Mouse (Mus musculus) retina, postnatal 7 days (tissue): Measurements from ENCODE around the gene Nrgn.

Experiments
- DNase-seq: peaks from one replicate; pipeline ENCODE4 v3.0.0-alpha.2; 2012; ENCODE audit warnings: low read depth, low spot score

The Nrgn gene

DNA sequence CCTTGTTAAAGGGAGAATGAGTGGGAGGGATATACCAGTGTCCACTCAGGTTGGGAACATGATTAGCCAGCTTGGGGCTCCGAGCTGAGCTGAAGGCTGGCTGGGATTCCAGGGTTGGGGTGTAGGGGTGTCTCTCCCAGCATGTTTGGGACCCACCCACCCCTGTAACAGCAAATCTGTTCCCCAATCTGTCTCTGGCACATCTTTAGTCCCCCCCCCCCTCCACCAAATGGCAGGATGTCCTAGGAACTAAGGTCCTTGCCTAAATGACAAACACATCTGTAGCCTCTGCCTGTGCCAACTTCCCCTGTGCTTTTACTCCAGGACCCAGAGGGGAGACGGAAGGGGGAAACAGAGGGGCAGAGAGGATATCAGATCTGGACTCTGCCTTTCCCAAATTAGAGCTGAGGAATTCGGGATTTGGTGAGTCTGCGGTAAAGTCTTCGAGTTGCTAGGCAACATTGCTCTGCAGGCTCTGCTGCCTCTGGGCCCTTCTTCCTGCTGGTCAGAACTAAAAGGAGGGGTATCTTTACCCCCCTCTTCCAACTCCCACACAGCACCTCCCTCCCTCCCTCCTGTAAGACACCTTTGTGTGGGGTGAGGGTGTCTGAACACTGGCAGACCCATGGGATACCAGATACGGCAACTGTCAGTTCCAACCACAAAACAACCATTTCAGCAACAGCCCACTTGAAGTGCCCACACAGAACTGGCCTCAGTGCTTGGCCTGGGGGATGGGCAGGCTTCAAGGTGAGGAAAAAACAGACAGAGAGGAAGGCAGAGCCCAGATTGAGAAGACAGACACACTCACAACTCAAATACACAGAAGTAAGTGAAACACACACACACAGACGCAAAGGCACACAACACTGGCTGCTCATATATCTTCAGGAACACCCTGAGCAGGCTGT is 2.4 kb upstream of the Nrgn start, which contains the start of gene Siae:
Gene Siae (plus strand): TSS at position 861 of the 911 bp plus-strand sequence.
- no peak for DNase-seq

DNA sequence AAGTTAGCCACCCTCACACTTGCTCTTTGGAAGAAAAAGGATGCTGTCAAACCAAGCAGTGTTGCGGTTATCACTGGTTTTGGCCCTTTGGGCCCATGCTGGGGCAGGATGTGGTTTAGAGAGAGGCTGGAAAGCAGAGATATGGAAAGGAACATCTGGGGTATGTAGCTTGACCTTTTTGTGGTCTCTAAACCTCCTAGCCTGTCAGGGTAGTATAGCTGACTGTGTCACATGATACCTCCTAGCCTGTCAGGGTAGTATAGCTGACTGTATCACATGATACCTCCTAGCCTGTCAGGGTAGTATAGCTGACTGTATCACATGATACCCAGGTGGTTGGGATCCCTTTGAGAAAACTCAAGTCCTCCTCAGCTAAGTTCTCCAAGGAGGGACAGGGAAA is 1.6 kb upstream of the Nrgn start:
- DNase-seq, result no peak

DNA sequence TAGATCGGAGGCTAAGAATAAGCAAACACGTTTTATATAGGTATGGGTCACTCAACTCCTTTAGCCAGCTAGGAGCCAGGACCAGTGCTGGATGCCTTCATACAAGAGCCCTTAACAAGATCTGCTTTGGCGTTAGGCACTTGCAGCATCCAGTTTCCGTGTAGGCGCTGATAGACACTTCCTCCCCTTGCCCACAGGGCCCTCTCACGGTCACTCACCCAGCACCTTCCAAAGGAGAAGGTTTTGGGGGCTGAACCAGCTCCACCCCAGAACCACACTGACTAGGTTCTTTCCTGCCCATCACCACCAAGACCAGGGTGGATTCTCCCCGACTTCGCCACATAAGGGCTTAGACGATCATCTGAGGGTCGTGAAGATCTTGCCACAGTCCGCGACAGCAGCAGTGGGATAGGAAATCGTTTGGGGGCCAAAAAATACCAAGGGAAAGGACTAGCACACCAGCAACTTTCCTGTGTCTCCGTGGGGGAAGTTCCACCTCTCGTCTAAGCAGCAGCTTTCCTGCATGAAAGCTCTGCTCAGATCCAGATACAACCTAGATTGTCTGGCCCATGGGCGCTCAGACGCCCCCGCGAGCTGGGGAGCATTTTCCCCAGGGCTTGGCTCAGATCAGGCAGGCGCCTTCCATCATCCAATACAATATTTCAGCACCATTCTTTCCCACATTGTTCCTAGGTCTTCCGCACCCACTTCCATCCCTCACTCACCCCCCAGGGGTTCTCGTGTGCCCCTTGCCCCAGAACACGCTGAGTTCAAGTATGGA is 763 bp downstream of the Nrgn start:
- no peak for DNase-seq

DNA sequence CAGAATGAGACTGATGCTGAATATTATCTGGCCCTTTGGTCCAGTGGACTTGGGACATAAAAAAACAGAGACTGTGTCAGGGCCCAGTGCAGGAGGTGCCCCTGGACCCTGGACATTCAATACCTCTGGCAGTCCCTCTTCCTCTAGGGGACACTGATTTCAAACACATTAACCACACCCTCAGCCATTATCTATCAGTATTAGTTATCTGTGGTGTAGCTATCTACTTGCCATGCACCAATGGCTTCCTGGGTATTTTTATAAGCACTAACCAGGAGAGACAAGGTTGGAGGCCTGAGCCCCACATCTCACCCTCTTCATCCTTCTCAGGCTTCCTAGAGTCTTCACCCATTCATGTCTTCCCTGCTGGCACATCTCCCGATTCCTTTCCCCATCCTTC is 2.3 kb downstream of the Nrgn start:
- no peak for DNase-seq

DNA sequence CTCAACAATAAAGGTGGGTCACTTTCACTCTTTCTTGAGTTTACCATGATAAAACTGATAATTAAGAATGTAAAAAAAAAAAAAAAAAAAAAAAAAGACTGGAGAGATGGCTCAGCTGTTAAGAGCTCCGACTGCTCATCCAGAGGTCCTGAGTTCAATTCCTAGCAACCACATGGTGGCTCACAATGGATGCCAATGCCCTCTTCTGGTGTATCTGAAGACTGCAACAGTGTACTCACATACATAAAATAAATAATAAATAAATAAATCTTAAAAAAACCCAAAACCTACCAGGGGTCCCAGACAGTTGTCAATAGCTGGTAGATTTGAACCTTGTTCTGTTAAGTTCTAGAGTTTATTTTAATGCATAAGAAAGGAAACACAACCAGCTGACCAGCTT is 5.8 kb downstream of the Nrgn start:
- DNase-seq, result no peak

DNA sequence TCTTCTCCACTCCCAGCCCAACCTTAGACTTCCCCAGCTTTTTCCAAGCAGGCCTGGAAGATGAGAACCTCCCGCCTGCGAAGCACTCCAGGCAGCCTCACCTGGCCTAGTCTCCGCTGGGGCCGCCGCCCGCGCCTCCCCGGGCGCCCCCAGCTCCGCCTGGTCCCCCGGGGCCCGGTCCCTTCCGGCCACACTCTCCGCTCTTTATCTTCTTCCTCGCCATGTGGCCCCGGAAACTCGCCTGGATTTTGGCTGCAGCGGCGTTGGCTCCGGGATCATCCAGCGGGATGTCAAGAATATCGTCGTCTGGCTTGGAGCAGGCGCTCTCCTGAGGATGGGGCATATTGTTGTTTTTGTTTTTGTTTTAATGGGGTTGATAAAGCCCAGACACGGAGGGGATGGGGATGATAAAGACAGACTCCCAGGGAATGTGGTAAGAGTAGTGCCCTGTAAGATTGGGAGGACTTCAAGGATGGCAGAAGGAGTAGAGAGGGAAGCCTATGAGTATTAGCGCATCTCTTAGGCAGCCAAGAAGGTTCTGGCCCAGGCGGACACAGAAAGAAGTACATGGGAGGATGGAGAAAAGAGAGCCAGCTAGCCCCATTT is 6.8 kb downstream of the Nrgn start:
- DNase-seq, result no peak

DNA sequence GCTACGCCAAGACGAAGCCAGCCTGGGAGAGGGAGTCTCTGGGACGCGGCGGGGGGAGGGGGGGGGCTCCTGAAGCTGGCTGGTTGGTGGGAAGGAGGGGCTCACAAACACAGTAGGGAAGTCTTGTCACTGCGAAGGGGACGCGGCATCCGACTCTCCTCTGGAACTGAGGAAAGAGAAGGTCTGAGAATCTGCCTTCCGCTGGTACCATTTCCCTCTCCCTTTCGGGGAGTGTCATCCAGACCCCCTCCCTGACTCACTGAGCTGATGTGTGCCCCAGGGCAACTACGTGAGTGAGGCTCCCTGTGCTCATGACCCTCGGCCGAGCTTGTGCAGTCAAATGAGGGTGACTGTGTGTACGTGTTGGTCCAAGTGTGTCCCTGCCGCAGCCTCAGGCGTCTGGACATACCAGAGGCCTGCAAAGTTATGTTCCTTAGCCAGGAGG is 7.5 kb downstream of the Nrgn start:
- no peak for DNase-seq

DNA sequence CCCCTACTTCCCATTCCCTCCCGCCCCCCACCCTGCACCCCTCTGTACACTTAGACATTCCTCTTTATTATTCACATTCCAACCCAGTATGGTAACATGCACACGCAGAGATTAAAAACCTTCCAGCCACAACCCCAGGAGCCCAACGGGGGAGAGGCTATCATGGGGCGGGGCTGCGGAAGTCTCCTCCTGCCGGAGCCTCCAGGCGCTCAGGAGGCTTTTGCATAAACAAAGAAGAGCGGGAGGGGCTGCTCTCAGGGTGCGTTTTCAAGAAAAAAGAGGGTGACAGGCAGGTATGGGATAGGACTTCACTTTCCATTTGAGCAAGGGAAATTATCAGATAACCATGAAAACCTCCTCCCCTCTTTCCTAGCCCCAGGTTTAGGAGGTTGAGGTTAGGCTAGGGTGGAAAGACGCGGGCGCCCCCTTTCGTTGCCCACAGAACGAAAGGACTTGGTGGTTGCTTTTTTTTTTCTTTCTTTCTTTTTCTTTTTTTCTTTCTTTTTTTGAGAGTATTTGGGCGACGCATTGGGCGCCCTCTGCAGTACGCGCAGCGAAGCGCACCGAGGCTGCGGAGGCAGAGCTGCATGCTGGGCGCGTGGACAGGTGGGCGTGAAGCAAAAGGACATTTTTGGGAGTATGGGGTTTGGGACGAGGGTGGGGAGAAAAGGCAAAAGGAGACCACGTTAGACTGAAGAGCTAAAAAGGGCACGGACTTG is 8.1 kb downstream of the Nrgn start:
- no peak for DNase-seq

DNA sequence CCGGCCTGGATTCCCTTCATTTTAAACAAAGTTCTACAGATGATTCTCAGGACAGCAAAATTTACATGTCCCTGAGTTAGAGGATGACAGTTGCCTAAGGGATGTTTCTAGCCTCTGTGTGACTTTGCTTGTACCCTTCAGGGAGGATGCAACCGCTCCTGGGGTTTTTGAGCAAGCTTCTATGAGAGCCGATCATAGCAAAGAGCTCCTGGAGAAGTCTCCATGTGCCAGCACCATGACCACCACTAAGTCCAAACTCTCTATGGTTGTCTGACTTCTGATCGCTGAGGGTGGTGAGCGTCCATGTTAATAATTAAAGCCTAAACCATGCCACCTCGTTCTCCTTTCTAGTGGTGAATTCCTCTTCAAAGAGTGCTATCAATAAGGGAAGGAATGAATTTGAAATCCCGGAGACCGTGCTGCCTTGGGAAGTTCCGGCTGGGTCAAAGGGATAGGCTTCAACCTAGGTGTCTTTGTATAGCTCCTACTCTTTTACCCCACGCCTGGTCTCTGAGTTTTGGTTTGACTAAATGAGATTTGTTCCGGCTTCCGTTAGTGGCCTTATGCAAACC is 8.7 kb downstream of the Nrgn start:
- DNase-seq, result no peak

DNA sequence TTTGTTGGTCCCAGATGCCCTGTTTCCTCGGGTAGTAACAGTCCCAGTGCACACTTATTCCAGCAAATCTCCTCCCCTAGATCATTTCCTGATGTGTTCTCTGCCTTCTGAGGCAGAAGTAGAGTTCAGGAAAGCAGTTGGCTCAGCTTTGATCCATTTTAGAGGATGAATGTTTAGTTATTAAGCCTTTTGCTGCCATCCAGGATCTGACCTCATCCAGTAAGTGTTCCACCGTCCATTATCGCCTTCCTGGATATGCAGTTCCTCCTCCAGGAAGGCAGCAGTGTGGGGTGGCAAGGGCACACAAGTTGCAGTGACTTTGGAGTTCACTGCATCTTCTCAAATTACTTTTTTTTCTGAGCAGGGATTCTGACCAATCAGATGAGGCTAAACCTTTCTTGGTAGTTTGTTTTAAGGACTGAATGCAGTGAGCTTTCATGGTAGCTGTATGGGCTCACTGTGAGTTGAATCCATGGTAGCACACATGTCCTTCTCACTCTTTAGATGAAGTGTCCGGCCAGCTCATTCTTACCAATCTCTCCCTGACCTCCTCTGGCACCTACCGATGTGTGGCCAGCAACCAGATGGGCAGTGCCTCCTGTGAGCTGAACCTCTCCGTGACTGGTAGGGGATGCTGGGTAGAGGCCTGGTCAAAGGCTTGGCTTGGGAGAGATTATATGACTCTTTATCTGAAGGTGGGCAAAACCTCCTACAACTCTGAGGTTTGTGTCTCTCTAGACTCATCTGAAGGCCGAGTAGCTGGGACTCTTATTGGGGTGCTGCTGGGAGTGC is 10.7 kb downstream of the Nrgn start:
- DNase-seq, result no peak

DNA sequence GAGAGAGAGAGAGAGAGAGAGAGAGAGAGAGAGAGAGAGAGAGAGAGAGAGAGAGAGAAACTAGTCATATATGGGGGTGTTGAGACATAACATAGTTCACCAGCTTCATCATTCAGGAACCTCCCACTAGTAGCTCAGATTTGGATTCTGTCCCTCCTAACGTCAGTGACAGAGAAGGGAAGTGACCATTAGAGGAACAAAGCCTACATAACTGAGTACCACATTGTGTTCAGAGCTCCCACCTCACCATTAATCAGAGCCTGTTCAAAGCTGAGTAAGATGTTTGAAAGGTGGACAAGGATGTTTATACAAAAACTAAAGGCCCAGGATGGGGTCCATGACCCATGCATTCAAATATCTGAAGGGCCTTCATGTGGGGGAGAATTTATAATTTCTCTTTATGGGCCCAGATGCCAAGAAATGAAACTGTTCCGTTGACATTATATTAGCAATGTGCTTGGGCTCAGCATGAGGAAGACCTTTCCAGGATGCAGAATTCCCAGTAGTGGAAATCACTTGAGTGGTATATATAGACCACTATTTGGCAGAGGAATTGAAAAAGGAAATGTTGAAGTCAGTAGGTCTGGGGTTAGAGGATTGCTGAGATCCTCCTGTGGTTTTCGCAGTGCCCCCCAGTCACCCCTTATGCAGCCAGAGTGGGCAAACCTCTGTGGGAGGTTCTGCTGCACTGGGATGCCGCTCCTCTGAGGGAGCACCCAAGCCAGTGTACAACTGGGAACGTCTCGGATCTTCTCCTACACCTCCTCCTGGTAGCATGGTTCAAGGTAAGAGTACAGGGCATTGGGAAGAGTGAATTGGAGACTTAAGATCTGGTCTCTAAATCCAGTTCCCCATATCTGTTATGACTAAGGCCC is 11.8 kb downstream of the Nrgn start:
- DNase-seq, result no peak

DNA sequence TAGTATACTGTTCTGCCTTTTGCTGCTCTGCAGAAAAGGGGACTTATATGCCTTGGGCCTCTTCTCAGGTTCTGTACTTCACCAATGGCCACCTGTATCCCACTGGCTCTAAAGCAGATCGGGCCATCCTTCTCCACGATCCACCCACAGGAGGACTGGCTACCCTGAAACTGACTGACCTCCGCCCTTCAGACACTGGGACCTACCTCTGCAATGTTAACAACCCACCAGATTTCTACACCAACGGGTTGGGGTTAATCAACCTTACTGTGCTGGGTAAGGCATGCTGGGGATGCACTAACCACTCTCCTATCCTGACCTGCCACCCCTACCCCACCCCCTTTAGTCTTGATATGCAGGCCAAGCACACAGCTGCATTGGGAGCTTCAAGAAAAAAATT is 12.5 kb downstream of the Nrgn start:
- DNase-seq, result no peak

DNA sequence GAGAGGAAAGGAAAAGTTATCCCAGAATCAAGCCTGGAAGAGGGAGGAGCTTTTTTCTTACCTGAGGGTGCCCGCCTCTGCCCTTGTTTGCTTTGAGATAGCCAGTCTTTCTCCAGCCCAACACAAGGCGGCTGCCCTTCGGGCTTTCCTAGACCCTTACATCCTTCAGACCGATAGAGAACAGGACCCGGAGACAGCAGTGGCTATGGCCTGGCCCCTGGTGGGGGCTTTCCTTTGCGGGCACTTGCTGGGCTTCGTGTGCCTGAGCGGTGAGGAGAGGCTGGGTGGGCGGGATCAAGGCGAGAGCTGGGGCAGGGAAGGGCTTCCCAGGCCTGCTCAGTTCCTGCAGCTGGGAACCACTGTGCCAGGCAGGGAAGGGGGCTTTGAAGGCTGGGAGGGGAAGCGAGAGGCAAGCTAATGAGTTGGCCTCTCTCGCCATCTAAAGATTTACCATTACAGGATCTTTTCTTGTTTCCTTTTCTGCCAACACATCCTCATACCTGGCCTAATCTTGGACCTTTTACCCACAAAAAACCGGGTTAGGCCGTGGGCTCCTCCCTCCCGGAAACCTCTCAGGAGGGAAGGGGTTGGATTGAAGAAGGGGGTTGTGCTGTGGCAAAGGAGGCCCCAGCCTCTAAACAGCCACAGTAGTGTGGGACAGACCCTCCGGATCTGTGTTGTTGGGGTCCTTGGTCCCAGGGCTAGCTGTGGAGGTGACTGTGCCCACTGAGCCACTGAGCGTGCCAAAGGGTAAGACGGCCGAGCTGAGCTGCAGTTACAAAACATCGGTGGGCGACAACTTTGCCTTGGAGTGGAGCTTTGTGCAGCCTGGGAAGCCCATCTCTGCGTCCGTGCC is 13.3 kb downstream of the Nrgn start, which contains the start of gene Vsig2:
Gene Vsig2 (plus strand): TSS at position 86 of the 856 bp plus-strand sequence.
- no peak for DNase-seq

DNA sequence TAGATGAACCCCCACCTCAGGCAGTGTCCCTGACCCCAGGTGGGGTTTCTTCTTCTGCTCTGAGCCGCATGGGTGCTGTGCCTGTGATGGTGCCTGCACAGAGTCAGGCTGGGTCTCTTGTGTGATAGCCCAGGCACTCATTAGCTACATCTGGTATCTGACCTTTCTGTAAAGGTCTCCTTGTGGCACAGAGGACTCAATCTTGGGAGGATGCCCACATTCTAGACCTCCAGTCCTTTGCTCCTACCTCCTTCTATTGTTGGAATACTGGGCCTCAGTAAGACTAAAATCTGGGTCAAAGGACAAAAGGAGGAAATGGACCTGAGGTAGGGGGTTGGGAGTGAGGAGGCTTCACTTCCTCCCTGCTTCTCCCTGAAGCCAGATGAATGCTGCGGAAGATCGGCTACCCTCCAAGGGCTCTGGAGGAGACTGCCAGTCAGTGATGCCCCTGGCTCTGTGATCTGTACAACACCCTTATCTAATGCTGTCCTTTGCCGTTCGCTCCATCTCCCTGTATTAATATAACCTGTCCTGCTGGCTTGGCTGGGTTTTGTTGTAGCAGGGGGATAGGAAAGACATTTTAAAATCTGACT is 14.9 kb downstream of the Nrgn start:
- no peak for DNase-seq

DNA sequence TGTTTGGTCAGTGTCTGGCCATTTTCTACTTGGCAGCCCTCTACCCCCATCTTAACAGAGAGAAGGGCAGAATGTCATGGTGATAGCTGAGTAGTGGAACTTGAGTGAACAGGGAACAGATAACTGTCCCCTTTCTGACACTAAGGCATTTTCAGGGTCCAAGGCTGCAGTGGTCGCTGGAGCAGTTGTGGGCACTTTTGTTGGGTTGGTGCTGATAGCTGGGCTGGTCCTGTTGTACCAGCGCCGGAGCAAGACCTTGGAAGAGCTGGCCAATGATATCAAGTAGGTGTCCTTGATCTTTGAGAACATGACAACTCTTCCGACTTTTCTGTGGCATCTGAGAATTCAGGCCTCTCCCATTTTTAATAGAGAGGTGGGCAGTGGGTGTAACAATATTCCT is 15.9 kb downstream of the Nrgn start:
- DNase-seq, result no peak

DNA sequence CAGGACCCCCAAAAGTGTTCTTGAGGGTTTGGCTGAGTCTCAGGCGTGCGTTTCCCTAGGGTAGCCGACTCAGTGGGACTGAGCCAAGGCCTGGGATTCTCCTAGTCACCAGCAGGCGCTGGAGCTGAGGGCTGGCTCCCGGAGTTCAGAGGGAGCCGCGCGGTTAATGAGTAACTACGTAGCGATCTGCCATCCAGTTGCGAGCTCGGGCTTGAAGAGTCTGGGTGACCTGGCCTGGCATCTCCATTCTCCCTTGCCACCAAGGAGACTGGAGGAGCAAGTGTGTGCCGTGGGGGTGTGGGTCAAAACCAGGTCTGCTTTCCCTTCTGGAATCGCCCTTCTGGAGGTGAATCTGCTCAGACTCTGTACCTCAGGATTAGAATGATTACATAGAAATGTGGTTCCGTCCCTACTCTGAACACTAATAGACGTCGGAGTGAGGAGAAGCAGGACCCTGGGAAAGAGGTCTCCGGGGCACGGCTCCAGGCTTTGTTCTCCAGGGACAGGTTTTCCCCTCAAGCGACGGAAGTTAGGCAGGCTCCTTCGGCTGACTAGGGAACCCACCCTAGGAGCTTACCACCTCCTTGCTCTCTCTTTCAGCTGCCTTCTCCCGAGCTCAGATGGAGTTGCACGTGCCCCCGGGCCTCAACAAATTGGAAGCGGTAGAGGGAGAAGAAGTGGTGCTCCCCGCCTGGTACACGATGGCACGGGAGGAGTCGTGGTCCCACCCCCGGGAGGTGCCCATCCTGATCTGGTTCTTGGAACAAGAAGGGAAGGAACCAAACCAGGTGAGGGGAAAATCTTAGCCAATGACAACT is 21.6 kb downstream of the Nrgn start:
- no peak for DNase-seq
